In genomic region chr17:30472776-30473175, GRCm38 (mm10) we compare ENCODE assay signal across 33 mouse cellular contexts.
"Had no signal": no experiment of that assay in that cellular context is flagged by ENCODE, and none has a peak within 500 bp of the region (broad histone marks: within the 10 kb centered on the region; RNA-seq: fewer than 3 reads in every experiment).

No protein-coding gene starts in this region.

- H3K27ac ChIP-seq: heart, adult 2 months; heart, embryonic 13.5 days; heart, embryonic 15.5 days; hindbrain, embryonic 10.5 days; hindbrain, embryonic 12.5 days; hindbrain, embryonic 13.5 days; hindbrain, embryonic 14.5 days; hindbrain, embryonic 15.5 days; hindbrain, postnatal 0 days; intestine, embryonic 15.5 days; kidney, embryonic 15.5 days; kidney, postnatal 0 days had no signal

- H3K9me3 ChIP-seq: heart, embryonic 12.5 days; heart, embryonic 13.5 days; heart, embryonic 15.5 days; hindbrain, embryonic 10.5 days; hindbrain, embryonic 12.5 days; hindbrain, embryonic 13.5 days; hindbrain, embryonic 15.5 days; intestine, embryonic 15.5 days; kidney, embryonic 15.5 days had no signal

- H3K4me3 ChIP-seq: heart, adult 2 months; heart, embryonic 12.5 days; heart, embryonic 13.5 days; heart, embryonic 15.5 days; hindbrain, embryonic 10.5 days; hindbrain, embryonic 12.5 days; hindbrain, embryonic 13.5 days; hindbrain, embryonic 15.5 days; intestine, embryonic 15.5 days; kidney, embryonic 15.5 days; left cerebral cortex, adult 2 months had no signal

- H3K36me3 ChIP-seq: heart, embryonic 12.5 days; heart, embryonic 13.5 days; heart, embryonic 15.5 days; hindbrain, embryonic 10.5 days; hindbrain, embryonic 12.5 days; hindbrain, embryonic 13.5 days; hindbrain, embryonic 15.5 days; intestine, embryonic 15.5 days; kidney, embryonic 15.5 days had no signal

- H3K4me2 ChIP-seq: heart, embryonic 12.5 days; heart, embryonic 13.5 days; heart, embryonic 15.5 days; hindbrain, embryonic 12.5 days; hindbrain, embryonic 13.5 days; hindbrain, embryonic 14.5 days; hindbrain, embryonic 15.5 days; intestine, embryonic 15.5 days; kidney, embryonic 15.5 days had no signal

- ATAC-seq: hindbrain, embryonic 16.5 days; hindbrain, postnatal 0 days; inflammation-experienced regulatory T-cells, adult 6 months; intestine, embryonic 15.5 days; intestine, embryonic 16.5 days; intestine, postnatal 0 days had no signal

- H3K9ac ChIP-seq: heart, embryonic 12.5 days; heart, embryonic 13.5 days; heart, embryonic 15.5 days; hindbrain, embryonic 12.5 days; hindbrain, embryonic 13.5 days; hindbrain, embryonic 14.5 days; hindbrain, embryonic 15.5 days; intestine, embryonic 15.5 days; kidney, embryonic 15.5 days had no signal

- DNase-seq: heart, adult 2 months; heart, postnatal 10 days; heart, postnatal 14 days; heart, postnatal 36 days; heart, postnatal 4 days; kidney, adult 11 months; kidney, adult 18-20 months; kidney, adult 2 months; kidney, adult 8-10 months; kidney, adult 9 months; kidney, postnatal 10 days; kidney, postnatal 14 days; kidney, postnatal 25 days; kidney, postnatal 36 days; kidney, postnatal 4 days; layer of hippocampus, postnatal 36 days had no signal

- H3K27me3 ChIP-seq: heart, embryonic 12.5 days; heart, embryonic 13.5 days; heart, embryonic 15.5 days; hindbrain, embryonic 12.5 days; hindbrain, embryonic 13.5 days; hindbrain, embryonic 15.5 days; intestine, embryonic 15.5 days; kidney, embryonic 15.5 days had no signal
